Mouse (Mus musculus): ENCODE measurements at regions not wholly inside any gene's neighbourhood (a gene's known extent, or its start where the extent isn't known, plus 50 kb on each side); places are given as distances from the start of the nearest gene placed in this dataset.

GRCm38 (mm10) chr13:60522719-60523450 lies 78.9 kb upstream of the Dapk1 start:
- DNase-seq: no peak

- no peak for DNase-seq
These were observed 73.9 kb upstream of the Dapk1 start for GRCm38 (mm10) chr13:60527806-60528205.

- DNase-seq: no peak
These were observed 72.9 kb upstream of the Dapk1 start for GRCm38 (mm10) chr13:60528819-60529218.

GRCm38 (mm10) chr13:60529381-60530069 lies 72.2 kb upstream of the Dapk1 start:
- no peak for DNase-seq

GRCm38 (mm10) chr13:60533871-60534427 lies 67.8 kb upstream of the Dapk1 start:
- no peak for DNase-seq

GRCm38 (mm10) chr13:60534501-60534900 lies 67.2 kb upstream of the Dapk1 start:
- DNase-seq: no peak

- DNase-seq: no peak
These were observed 66.7 kb upstream of the Dapk1 start for GRCm38 (mm10) chr13:60535045-60535444.

GRCm38 (mm10) chr13:60536725-60537124 lies 65.0 kb upstream of the Dapk1 start:
- no peak for DNase-seq

GRCm38 (mm10) chr13:60538110-60538509 lies 63.6 kb upstream of the Dapk1 start:
- no peak for DNase-seq

- no peak for DNase-seq
These were observed 60.6 kb upstream of the Dapk1 start for GRCm38 (mm10) chr13:60541165-60541564.

GRCm38 (mm10) chr13:60544363-60544762 lies 57.4 kb upstream of the Dapk1 start:
- no peak for DNase-seq

GRCm38 (mm10) chr13:60545999-60546733 lies 55.6 kb upstream of the Dapk1 start:
- DNase-seq: no peak
